Mouse (Mus musculus) adrenal gland, adult 8-10 months (tissue): Measurements from ENCODE around the gene Nfat5. TPM values are rescaled to one million over a fixed set of nuclear protein-coding genes. Genes with fewer than 3 reads are reported as not detected.

Experiments
- DNase-seq: peaks from one replicate; pipeline ENCODE4 v3.0.0; 2022
- total RNA-seq, 4 experiments: library from RNA; stranded (reverse); gene quantifications; 2 replicates each; pipeline ENCODE4 v1.2.4; 2022

The Nfat5 gene
- total RNA-seq, 4 experiments from 2014 or later = 130 to 228 (median 173) TPM

DNA sequence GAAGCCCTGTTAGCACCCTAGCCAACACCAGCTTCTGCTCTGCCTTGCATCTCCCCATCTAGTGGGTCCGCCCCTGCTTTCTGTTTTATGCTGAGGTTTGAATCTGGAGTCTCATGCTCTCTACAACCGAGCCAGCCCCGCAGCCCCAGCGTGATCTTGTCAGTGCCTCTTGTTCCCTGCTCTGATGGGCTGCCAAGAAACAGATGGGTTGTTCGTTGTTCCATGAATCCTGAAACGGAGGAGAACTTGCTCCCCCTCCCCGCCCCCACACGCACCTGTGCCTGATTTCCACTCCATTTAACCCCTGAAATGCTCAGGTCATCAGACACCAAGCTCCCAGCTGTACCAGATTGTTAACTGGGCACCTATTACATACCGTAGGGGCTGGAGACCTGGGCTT is 106.2 kb downstream of the Nfat5 start:
- DNase-seq = no peak

- no peak for DNase-seq
These were observed 108.6 kb downstream of the Nfat5 start for GRCm38 (mm10) chr8:107401866-107402265.

GRCm38 (mm10) chr8:107403038-107403781 is 109.9 kb downstream of the Nfat5 start, which contains the start of gene Nqo1:
Nqo1 (minus strand) TSS chr8:107403206.
- peak; percentile 64 for DNase-seq

DNA sequence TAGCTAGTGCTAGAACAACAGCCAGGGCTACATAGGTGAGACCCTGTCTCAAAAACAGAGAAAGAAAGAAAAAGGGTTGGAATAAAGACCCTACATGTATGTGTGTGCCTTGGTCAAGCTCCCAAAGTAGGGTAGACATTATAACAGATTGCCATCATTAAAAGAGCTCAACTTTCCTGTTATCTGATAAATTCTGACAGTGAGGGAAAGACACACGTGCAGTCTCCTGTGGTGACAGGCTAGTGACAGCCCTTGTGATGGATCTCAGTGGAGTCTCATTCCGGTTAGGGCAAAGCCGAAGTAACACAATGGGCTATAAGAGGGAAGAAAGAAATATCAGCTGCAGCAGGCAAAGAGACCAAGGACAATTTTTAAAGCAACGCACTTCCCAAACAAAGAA is 110.8 kb downstream of the Nfat5 start:
- no peak for DNase-seq

GRCm38 (mm10) chr8:107405935-107406334 is 112.7 kb downstream of the Nfat5 start:
- no peak for DNase-seq

GRCm38 (mm10) chr8:107411391-107411790 is 118.1 kb downstream of the Nfat5 start:
- DNase-seq = no peak

DNA sequence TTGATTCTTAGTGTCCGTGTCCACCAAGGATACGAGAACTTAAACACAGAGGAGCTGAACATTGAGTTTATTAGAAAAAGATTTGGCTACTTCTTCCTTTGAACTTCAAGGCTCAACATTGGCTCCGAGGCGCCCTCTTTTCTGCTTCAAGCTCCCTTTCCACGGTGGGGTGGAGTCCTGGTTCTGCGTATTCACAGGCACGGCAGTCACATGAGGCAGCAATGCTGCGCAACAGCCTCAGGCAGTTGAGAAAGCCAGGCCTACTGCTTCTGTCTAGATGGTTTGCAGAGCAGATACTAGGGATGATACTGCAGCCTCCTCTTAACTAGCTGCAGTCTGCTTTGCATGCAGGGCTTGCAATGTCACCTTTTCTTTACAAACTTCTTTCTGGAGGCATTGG is 119.3 kb downstream of the Nfat5 start:
- no peak for DNase-seq

GRCm38 (mm10) chr8:107413881-107414280 is 120.6 kb downstream of the Nfat5 start:
- DNase-seq = no peak

GRCm38 (mm10) chr8:107417001-107417400 is 123.7 kb downstream of the Nfat5 start:
- DNase-seq = no peak

GRCm38 (mm10) chr8:107424176-107424575 is 130.9 kb downstream of the Nfat5 start:
- DNase-seq = no peak

GRCm38 (mm10) chr8:107424597-107425229 is 131.4 kb downstream of the Nfat5 start, which contains the start of gene Nob1:
Nob1 (minus strand) TSS chr8:107425051.
- DNase-seq = peak; percentile 94

GRCm38 (mm10) chr8:107425230-107425597 is 131.9 kb downstream of the Nfat5 start:
- no peak for DNase-seq

Other genes starting within 250 kb of the Nfat5 start
- gene Pdf, start 244.9 kb upstream of the Nfat5 start, total RNA-seq = 10 to 100 TPM; 64.2 to 73.1 (median 71.8) TPM
- gene Cog8, start 236.8 kb upstream of the Nfat5 start, total RNA-seq = 10 to 100 TPM; 41.1 to 46.6 (median 44.1) TPM
- 10 to 100 TPM; 46.5 to 53.0 (median 48.8) TPM for gene Nip7, start 236.6 kb upstream of the Nfat5 start, total RNA-seq
- not detected for gene Tmed6, start 227.8 kb upstream of the Nfat5 start, total RNA-seq
- gene Terf2, start 196.9 kb upstream of the Nfat5 start, total RNA-seq = 10 to 100 TPM; 20.6 to 38.9 (median 30.3) TPM
- gene Cyb5b, start 142.8 kb upstream of the Nfat5 start, total RNA-seq = 100 to 1,000 TPM; 398 to 743 (median 524) TPM
- 1 to 10 TPM; 5.8 to 8.1 (median 6.9) TPM for gene Nqo1, start 109.7 kb downstream of the Nfat5 start, total RNA-seq
- gene Nob1, start 131.6 kb downstream of the Nfat5 start, total RNA-seq = 10 to 100 TPM; 29.4 to 33.5 (median 32.5) TPM
- 10 to 100 TPM; 37.7 to 62.9 (median 50.9) TPM for gene Wwp2, start 142.9 kb downstream of the Nfat5 start, total RNA-seq